Mouse (Mus musculus): Measurements from ENCODE around the gene Timm22. TPM values are rescaled to one million over a fixed set of nuclear protein-coding genes. Genes with fewer than 3 reads are reported as not detected.

Timm22 gene
- polyA plus RNA-seq, 1 experiment = 17.4 TPM

- no peaks in the 10 kb centered on the region for H3K4me1 ChIP-seq (ENCODE audit: control insufficient read depth, insufficient read depth, low read length)
- no peaks in the 10 kb centered on the region for H3K36me3 ChIP-seq (ENCODE audit: control insufficient read depth, insufficient read depth, low read length)
- no peak for DNase-seq
- no peak overlapping the region for H3K4me3 ChIP-seq (ENCODE audit: insufficient read depth, low read depth, low read length)
- no peaks in the 10 kb centered on the region for H3K27me3 ChIP-seq (replicated peaks; ENCODE audit: control insufficient read depth, insufficient read depth, low read length)
- no peak overlapping the region for H3K27ac ChIP-seq (ENCODE audit: insufficient read depth, low read depth, low read length)
- 72% methylated on average over 7 of the region's 7 CpGs for WGBS
- TF ChIP-seq CTCF (conservative IDR thresholded peaks at IDR 0.05; ENCODE audit: insufficient read depth, insufficient read length, low read depth, low read length) (no peak), POLR2A (IDR thresholded peaks at IDR 0.05; ENCODE audit: low read depth, low read length) (no peak)
These were observed 22.8 kb downstream of the Timm22 start for GRCm38 (mm10) chr11:76429556-76429955.

GRCm38 (mm10) chr11:76429966-76430631, 23.3 kb downstream of the Timm22 start:
- DNase-seq = no peak
- TF ChIP-seq POLR2A (IDR thresholded peaks at IDR 0.05; ENCODE audit: low read depth, low read length) = no peak
- TF ChIP-seq CTCF (conservative IDR thresholded peaks at IDR 0.05; ENCODE audit: insufficient read depth, insufficient read length, low read depth, low read length) = no peak
- Histone ChIP-seq H3K36me3 (ENCODE audit: control insufficient read depth, insufficient read depth, low read length) (no peaks in the 10 kb centered on the region), H3K27ac (ENCODE audit: insufficient read depth, low read depth, low read length) (no peak overlapping the region), H3K27me3 (replicated peaks; ENCODE audit: control insufficient read depth, insufficient read depth, low read length) (no peaks in the 10 kb centered on the region), H3K4me1 (ENCODE audit: control insufficient read depth, insufficient read depth, low read length) (no peaks in the 10 kb centered on the region), H3K4me3 (ENCODE audit: insufficient read depth, low read depth, low read length) (no peak overlapping the region)
- WGBS = 69% methylated on average over 6 of the region's 6 CpGs

GRCm38 (mm10) chr11:76436009-76436408, 29.3 kb downstream of the Timm22 start:
- DNase-seq = no peak
- H3K4me1 ChIP-seq (ENCODE audit: control insufficient read depth, insufficient read depth, low read length) = no peaks in the 10 kb centered on the region
- H3K27me3 ChIP-seq (replicated peaks; ENCODE audit: control insufficient read depth, insufficient read depth, low read length) = no peaks in the 10 kb centered on the region
- 0 out of 2 replicates have a peak overlapping the region, but pooled peaks have one; percentile 33 for H3K4me3 ChIP-seq (ENCODE audit: insufficient read depth, low read depth, low read length)
- TF ChIP-seq POLR2A (IDR thresholded peaks at IDR 0.05; ENCODE audit: low read depth, low read length) = no peak
- no peak for TF ChIP-seq CTCF (conservative IDR thresholded peaks at IDR 0.05; ENCODE audit: insufficient read depth, insufficient read length, low read depth, low read length)
- no peak overlapping the region for H3K27ac ChIP-seq (ENCODE audit: insufficient read depth, low read depth, low read length)
- H3K36me3 ChIP-seq (ENCODE audit: control insufficient read depth, insufficient read depth, low read length) = no peaks in the 10 kb centered on the region
- 83% methylated on average over 5 of the region's 5 CpGs for WGBS

GRCm38 (mm10) chr11:76436864-76437437, 30.2 kb downstream of the Timm22 start:
- TF ChIP-seq POLR2A (IDR thresholded peaks at IDR 0.05; ENCODE audit: low read depth, low read length) (peak; percentile 46), CTCF (conservative IDR thresholded peaks at IDR 0.05; ENCODE audit: insufficient read depth, insufficient read length, low read depth, low read length) (no peak)
- H3K27ac ChIP-seq (ENCODE audit: insufficient read depth, low read depth, low read length) = 0 out of 2 replicates have a peak overlapping the region, but pooled peaks have one; percentile 18
- peak; percentile 66 for DNase-seq

GRCm38 (mm10) chr11:76439666-76440065, 32.9 kb downstream of the Timm22 start:
- Histone ChIP-seq H3K27me3 (replicated peaks; ENCODE audit: control insufficient read depth, insufficient read depth, low read length) (no peaks in the 10 kb centered on the region), H3K27ac (ENCODE audit: insufficient read depth, low read depth, low read length) (no peak overlapping the region), H3K4me1 (ENCODE audit: control insufficient read depth, insufficient read depth, low read length) (no peaks in the 10 kb centered on the region), H3K36me3 (ENCODE audit: control insufficient read depth, insufficient read depth, low read length) (no peaks in the 10 kb centered on the region), H3K4me3 (ENCODE audit: insufficient read depth, low read depth, low read length) (no peak overlapping the region)
- no peak for DNase-seq
- 45% methylated on average over 3 of the region's 3 CpGs for WGBS
- TF ChIP-seq CTCF (conservative IDR thresholded peaks at IDR 0.05; ENCODE audit: insufficient read depth, insufficient read length, low read depth, low read length) = no peak
- TF ChIP-seq POLR2A (IDR thresholded peaks at IDR 0.05; ENCODE audit: low read depth, low read length) = no peak

More at GRCm38 (mm10) chr11:76436864-76437437, 30.2 kb downstream of the Timm22 start:
- 28% methylated on average over 28 of the region's 28 CpGs for WGBS
- Histone ChIP-seq H3K4me1 (ENCODE audit: control insufficient read depth, insufficient read depth, low read length) (no peaks in the 10 kb centered on the region), H3K4me3 (ENCODE audit: insufficient read depth, low read depth, low read length) (peak overlapping the region; percentile 33), H3K27me3 (replicated peaks; ENCODE audit: control insufficient read depth, insufficient read depth, low read length) (no peaks in the 10 kb centered on the region), H3K36me3 (ENCODE audit: control insufficient read depth, insufficient read depth, low read length) (no peaks in the 10 kb centered on the region)

GRCm38 (mm10) chr11:76445459-76445858, 38.7 kb downstream of the Timm22 start:
- no peak for TF ChIP-seq POLR2A (IDR thresholded peaks at IDR 0.05; ENCODE audit: low read depth, low read length)
- TF ChIP-seq CTCF (conservative IDR thresholded peaks at IDR 0.05; ENCODE audit: insufficient read depth, insufficient read length, low read depth, low read length) = no peak
- WGBS = 68% methylated on average over 8 of the region's 8 CpGs
- no peak for DNase-seq
- Histone ChIP-seq H3K4me3 (ENCODE audit: insufficient read depth, low read depth, low read length) (no peak overlapping the region), H3K27me3 (replicated peaks; ENCODE audit: control insufficient read depth, insufficient read depth, low read length) (no peaks in the 10 kb centered on the region), H3K36me3 (ENCODE audit: control insufficient read depth, insufficient read depth, low read length) (no peaks in the 10 kb centered on the region), H3K4me1 (ENCODE audit: control insufficient read depth, insufficient read depth, low read length) (peaks cover 11% of the 10 kb centered on the region), H3K27ac (ENCODE audit: insufficient read depth, low read depth, low read length) (no peak overlapping the region)

GRCm38 (mm10) chr11:76446251-76446650, 39.5 kb downstream of the Timm22 start:
- WGBS = 17% methylated on average over 10 of the region's 10 CpGs
- DNase-seq = peak; percentile 21
- H3K27me3 ChIP-seq (replicated peaks; ENCODE audit: control insufficient read depth, insufficient read depth, low read length) = no peaks in the 10 kb centered on the region
- no peaks in the 10 kb centered on the region for H3K36me3 ChIP-seq (ENCODE audit: control insufficient read depth, insufficient read depth, low read length)
- peaks cover 11% of the 10 kb centered on the region for H3K4me1 ChIP-seq (ENCODE audit: control insufficient read depth, insufficient read depth, low read length)
- no peak overlapping the region for H3K27ac ChIP-seq (ENCODE audit: insufficient read depth, low read depth, low read length)
- H3K4me3 ChIP-seq (ENCODE audit: insufficient read depth, low read depth, low read length) = no peak overlapping the region
- no peak for TF ChIP-seq CTCF (conservative IDR thresholded peaks at IDR 0.05; ENCODE audit: insufficient read depth, insufficient read length, low read depth, low read length)
- TF ChIP-seq POLR2A (IDR thresholded peaks at IDR 0.05; ENCODE audit: low read depth, low read length) = no peak

Measured in kidney, adult 2 months (tissue).